Mouse (Mus musculus): ENCODE data around the gene A330070K13Rik. TPM values are rescaled to one million over a fixed set of nuclear protein-coding genes. Genes with fewer than 3 reads are reported as not detected.

A330070K13Rik gene
- not detected in 2 replicates for polyA plus RNA-seq (2012; rRNA removed; ENCODE audit: low replicate concordance)

GRCm38 (mm10) chr5:130384222-130384912, at the start of gene A330070K13Rik:
TSS of gene A330070K13Rik (minus strand) at chr5:130384631.

GRCm38 (mm10) chr5:130369237-130369636, 15.2 kb downstream of the A330070K13Rik start, which contains the start of gene Caln1:
TSS of gene Caln1 (plus strand) at chr5:130369455.

Other genes starting within 250 kb of the A330070K13Rik start
- gene Kctd7, start 239.8 kb downstream of the A330070K13Rik start, polyA plus RNA-seq (2012; rRNA removed; ENCODE audit: low replicate concordance) = 1.5 and 3.0 TPM in 2 replicates
- gene Rabgef1, start 212.8 kb downstream of the A330070K13Rik start, polyA plus RNA-seq (2012; rRNA removed; ENCODE audit: low replicate concordance) = 8.2 and 15.3 TPM in 2 replicates
- gene Tmem248, start 167.6 kb downstream of the A330070K13Rik start, polyA plus RNA-seq (2012; rRNA removed; ENCODE audit: low replicate concordance) = 24.5 and 27.0 TPM in 2 replicates
- gene Sbds, start 129.1 kb downstream of the A330070K13Rik start, polyA plus RNA-seq (2012; rRNA removed; ENCODE audit: low replicate concordance) = 19.1 and 39.9 TPM in 2 replicates
- gene Tyw1, start 129.0 kb downstream of the A330070K13Rik start, polyA plus RNA-seq (2012; rRNA removed; ENCODE audit: low replicate concordance) = 4.0 and 7.3 TPM in 2 replicates
- 0.04 and 0.07 TPM in 2 replicates for gene Caln1, start 15.2 kb downstream of the A330070K13Rik start, polyA plus RNA-seq (2012; rRNA removed; ENCODE audit: low replicate concordance)

All from duodenum, adult 2 months (tissue).